Mouse (Mus musculus) embryonic facial prominence, embryonic 11.5 days (tissue): Measurements from ENCODE around the gene Prdm16. TPM values are rescaled to one million over a fixed set of nuclear protein-coding genes. Genes with fewer than 3 reads are reported as not detected.
A peak's percentile ranks its signal among the peaks of the same experiment; 100 is the strongest.

Source experiments
- ATAC-seq: fragments of 200-750 bp; cut with Nextera tagmentation; replicated peaks from 2 replicates; pipeline ENCODE4 v1.8.0; 2017; ENCODE audit warnings: low read depth; ENCODE audit not compliant: insufficient number of reproducible peaks, low FRiP score, low TSS enrichment
- DNase-seq: peaks from one replicate; pipeline ENCODE4 v3.0.0-alpha.2; 2015; ENCODE audit warnings: low spot score
- H3K27ac ChIP-seq: fragments of 300-500 bp; sonication (generic); replicated peaks from 2 replicates; pipeline ENCODE4 v1.5.1; 2014; ENCODE audit warnings: mild to moderate bottlenecking, low read depth, low read length, control low read depth
- H3K27me3 ChIP-seq: fragments of 300-500 bp; sonication (generic); 2 replicates; pipeline ENCODE4 v1.6.1; 2014; ENCODE audit warnings: mild to moderate bottlenecking, low read length, moderate library complexity, mixed read lengths; ENCODE audit not compliant: control insufficient read depth, insufficient read depth
- H3K36me3 ChIP-seq: fragments of 300-500 bp; sonication (generic); replicated peaks from 2 replicates; pipeline ENCODE4 v1.6.1; 2014; ENCODE audit warnings: low read depth, mild to moderate bottlenecking, low read length, moderate library complexity, mixed read lengths; ENCODE audit not compliant: control insufficient read depth, insufficient read depth
- H3K4me1 ChIP-seq: fragments of 300-500 bp; sonication (generic); 2 replicates; pipeline ENCODE4 v1.6.1; 2014; ENCODE audit warnings: low read length, mixed read lengths; ENCODE audit not compliant: control insufficient read depth, insufficient read depth
- H3K4me2 ChIP-seq: fragments of 300-500 bp; sonication (generic); 2 replicates; pipeline ENCODE4 v1.6.1; 2014; ENCODE audit warnings: low read depth, mild to moderate bottlenecking, control low read depth, low read length, moderate library complexity
- H3K4me3 ChIP-seq: fragments of 300-500 bp; sonication (generic); 2 replicates; pipeline ENCODE4 v1.5.1; 2014; ENCODE audit warnings: low read depth, low read length, control low read depth
- H3K9ac ChIP-seq: fragments of 300-500 bp; sonication (generic); replicated peaks from 2 replicates; pipeline ENCODE4 v1.6.1; 2014; ENCODE audit warnings: mild to moderate bottlenecking, control low read depth, low read length
- H3K9me3 ChIP-seq: fragments of 300-500 bp; sonication (generic); replicated peaks from 2 replicates; pipeline ENCODE4 v1.6.1; 2016; ENCODE audit warnings: mild to moderate bottlenecking, low read length, inconsistent platforms, mixed read lengths; ENCODE audit not compliant: control insufficient read depth
- WGBS: fragments of 180-500 bp; shearing (Covaris S2); extraction: QIAGEN DNeasy Blood & Tissue Kit; methylation state at CpG from one replicate; pipeline ENCODE4 v1.1.7; 2014; 5-methylcytosine and 5-hydroxymethylcytosine counted together
- polyA plus RNA-seq: library from polyadenylated mRNA; unstranded; fragments of >200 nt; fragmentation: Nextera tagmentation; extraction: Ambion mirVana; gene quantifications from 2 replicates; pipeline ENCODE4 v1.2.1, GENCODE M21; 2014

Prdm16 gene
- polyA plus RNA-seq, 1 experiment from 2014 or later = 22.3 TPM

DNA sequence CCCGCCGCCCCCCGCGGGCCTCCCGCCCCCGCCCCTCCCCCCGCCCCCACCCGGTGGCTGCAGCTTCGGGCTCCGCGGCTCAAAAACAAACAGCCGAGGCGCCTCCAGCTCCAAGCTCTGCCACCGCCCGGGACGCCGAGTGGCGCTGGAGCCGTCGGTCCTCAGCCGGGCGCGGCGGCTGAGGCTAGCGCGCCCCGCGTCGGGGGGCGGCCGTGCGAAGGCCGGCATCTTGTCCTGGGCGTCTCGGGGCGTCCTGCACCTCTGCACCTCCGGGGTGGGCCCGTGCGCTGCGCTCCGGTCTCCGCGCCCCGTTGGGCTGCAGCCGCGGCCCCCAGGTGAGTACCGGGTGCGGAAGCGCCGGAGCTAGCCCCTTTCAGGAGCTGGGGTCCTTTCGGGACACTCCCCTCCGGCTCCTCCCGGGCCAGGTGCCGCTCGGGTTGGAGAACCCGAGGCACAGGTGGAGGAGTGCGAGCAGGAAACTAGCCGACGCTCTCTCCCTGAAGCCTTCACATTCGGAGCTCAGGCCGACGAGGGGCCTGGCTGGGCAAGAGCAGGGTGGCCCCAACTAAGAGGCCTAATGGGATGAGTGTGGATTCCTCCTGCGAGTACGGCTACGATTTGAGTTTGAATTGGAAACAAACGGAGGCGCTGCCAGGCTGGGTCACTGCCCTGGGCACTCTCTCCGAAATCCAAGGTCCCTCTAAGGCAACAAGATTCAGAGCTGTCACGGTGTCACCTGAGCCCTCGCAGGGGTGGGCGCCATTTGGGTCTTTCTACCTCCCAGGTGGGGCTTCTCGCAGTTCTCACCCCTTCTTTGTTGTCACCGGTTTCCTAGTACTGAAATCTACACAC is 1.0 kb upstream of the Prdm16 start:
- Histone ChIP-seq H3K36me3 (no peaks in the 10 kb centered on the region), H3K27me3 (peaks cover 37% of the 10 kb centered on the region), H3K9me3 (no peaks in the 10 kb centered on the region), H3K4me3 (peak overlapping the region; percentile 79), H3K9ac (peak overlapping the region; percentile 94), H3K27ac (peak overlapping the region; percentile 97), H3K4me1 (peaks cover 19% of the 10 kb centered on the region), H3K4me2 (peak overlapping the region; percentile 96)
- WGBS = under 1% methylated on average over 49 of the region's 73 CpGs
- ATAC-seq (no peak), DNase-seq (peak; percentile 50)

DNA sequence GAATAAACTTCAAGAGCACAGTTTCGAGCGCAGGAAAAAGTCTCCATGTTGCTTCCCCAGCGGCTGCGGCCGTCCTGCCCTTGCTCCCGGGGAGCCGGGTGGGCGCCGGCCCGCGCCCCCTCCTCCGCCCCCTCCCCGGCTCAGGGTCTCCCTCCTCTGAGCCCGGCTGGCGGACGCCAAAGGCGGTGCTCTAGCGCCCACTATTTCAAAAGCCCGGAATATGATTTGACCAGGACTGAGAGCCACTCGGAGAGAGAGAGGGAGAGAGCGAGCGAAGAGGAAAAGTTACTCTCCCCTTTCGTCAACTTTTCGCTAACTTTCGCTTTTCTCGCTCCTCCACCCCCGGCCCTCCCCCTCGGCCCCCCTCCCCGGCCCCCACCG is 630 bp downstream of the Prdm16 start:
- Histone ChIP-seq H3K27me3 (peaks cover 34% of the 10 kb centered on the region), H3K27ac (peak overlapping the region; percentile 97), H3K4me3 (peak overlapping the region; percentile 79), H3K4me2 (peak overlapping the region; percentile 96), H3K9ac (peak overlapping the region; percentile 94), H3K9me3 (no peaks in the 10 kb centered on the region), H3K4me1 (peaks cover 8% of the 10 kb centered on the region), H3K36me3 (no peaks in the 10 kb centered on the region)
- DNase-seq (peak; percentile 89), ATAC-seq (peak; percentile 61)
- WGBS = 1% methylated on average over 28 of the region's 30 CpGs

DNA sequence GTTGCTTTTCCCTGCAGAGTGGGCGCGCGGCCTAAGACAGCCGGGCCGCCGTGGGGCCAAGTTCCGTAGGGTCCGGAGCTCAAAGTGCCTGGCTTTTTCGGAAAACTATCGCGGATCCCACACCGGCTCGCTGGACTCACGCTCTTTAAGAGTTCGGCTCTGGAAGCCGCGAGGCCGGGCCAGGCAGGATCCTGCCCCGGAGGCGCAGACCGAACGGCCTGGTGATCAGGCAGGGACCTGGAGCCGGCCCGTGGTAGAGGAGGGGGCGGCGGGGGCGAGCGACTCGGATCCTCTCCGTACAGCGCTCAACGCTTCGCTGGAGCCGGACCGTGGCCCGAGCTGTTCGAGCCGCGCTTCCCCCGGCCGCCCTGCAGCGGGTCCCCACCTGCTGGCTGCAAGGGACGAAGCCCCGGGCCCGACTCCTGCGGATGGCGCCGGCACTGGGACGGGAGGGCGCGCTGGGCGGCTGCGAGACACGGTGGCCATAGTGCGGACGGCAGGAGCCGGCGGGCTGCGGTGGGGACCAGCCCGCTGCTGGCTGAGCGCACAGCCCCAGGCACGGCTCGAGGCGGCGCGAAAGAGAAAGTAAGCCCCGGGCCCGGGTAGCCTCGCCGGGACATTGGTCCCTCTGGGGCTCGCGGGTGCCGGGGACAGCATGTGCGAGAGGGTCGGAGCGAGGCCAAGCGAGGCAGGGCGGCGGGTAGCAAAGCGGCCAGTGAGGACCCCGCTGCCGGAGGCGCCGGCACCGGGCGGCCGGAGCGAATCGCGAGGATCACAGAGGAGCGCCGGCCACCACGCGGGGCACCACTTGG is 1.2 kb downstream of the Prdm16 start:
- DNase-seq (peak; percentile 39), ATAC-seq (peak; percentile 31)
- peak overlapping the region; percentile 96 for H3K4me2 ChIP-seq
- H3K4me1 ChIP-seq = peaks cover 8% of the 10 kb centered on the region
- H3K9ac ChIP-seq = peak overlapping the region; percentile 94
- H3K36me3 ChIP-seq = no peaks in the 10 kb centered on the region
- H3K27ac ChIP-seq = peak overlapping the region; percentile 97
- H3K27me3 ChIP-seq = peaks cover 34% of the 10 kb centered on the region
- H3K9me3 ChIP-seq = no peaks in the 10 kb centered on the region
- peak overlapping the region; percentile 79 for H3K4me3 ChIP-seq
- under 1% methylated on average over 93 of the region's 94 CpGs for WGBS

DNA sequence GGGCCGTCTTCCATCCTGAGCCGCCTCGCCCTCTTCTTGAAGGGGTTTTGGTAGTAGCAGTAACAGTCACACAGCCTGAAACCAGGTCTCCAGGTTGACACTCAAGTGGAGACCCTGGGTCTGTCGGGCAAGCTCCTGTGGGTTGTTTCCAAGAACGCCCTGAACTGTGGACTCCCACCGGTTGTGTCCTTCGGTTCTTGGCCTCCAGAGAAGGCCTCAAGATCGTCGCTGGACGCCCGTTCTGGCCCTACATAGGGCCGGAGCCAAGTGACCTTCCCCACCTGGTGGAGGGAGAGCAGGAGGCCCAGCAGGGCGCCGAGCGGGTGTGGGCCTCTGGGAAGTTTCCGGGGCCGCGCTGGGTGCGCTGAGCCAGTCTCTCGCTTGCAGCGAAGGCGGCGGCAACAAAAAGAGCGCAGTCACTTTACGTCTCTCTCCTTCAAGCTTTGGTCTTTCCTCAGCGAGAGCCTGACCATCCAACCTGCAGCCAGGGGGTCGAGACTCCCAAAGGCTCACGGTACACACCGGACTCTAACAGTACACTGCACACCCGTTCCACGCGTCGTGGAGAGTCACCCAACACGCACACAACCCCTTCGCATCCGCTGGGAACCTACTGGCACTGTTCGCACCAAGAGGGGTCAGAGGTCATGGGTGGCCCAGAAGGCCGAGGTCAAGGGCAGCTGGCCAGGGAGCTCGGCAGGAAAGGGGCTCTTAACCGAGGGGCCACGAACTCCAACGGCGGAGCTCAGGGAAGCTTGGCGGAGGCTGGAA is 2.0 kb downstream of the Prdm16 start:
- peak overlapping the region; percentile 94 for H3K9ac ChIP-seq
- peak overlapping the region; percentile 96 for H3K4me2 ChIP-seq
- 6% methylated on average over 44 of the region's 44 CpGs for WGBS
- H3K4me1 ChIP-seq = peaks cover 8% of the 10 kb centered on the region
- H3K27me3 ChIP-seq = peaks cover 27% of the 10 kb centered on the region
- H3K27ac ChIP-seq = peak overlapping the region; percentile 97
- H3K4me3 ChIP-seq = peak overlapping the region; percentile 79
- DNase-seq (no peak), ATAC-seq (no peak)
- H3K9me3 ChIP-seq = no peaks in the 10 kb centered on the region
- H3K36me3 ChIP-seq = no peaks in the 10 kb centered on the region

DNA sequence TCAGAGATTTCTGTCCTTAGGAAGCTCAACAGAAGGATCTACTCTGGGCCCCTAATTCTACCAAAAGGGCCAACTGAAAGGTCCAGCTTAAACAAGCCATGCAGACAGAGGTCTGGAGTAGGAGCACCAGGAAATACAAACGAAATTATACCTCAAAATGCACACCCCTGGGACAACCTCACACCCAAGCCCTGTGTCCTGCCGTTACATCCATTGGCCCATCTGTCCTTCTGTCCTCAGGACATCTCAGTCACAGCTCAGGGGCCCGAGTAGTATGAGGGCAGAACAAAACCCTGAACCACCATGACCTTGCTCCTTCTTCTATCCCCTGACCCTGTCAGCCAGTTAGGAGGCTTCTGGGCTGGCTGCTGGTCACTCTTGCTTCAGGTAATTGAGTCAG is 2.7 kb downstream of the Prdm16 start:
- H3K4me1 ChIP-seq = peaks cover 8% of the 10 kb centered on the region

DNA sequence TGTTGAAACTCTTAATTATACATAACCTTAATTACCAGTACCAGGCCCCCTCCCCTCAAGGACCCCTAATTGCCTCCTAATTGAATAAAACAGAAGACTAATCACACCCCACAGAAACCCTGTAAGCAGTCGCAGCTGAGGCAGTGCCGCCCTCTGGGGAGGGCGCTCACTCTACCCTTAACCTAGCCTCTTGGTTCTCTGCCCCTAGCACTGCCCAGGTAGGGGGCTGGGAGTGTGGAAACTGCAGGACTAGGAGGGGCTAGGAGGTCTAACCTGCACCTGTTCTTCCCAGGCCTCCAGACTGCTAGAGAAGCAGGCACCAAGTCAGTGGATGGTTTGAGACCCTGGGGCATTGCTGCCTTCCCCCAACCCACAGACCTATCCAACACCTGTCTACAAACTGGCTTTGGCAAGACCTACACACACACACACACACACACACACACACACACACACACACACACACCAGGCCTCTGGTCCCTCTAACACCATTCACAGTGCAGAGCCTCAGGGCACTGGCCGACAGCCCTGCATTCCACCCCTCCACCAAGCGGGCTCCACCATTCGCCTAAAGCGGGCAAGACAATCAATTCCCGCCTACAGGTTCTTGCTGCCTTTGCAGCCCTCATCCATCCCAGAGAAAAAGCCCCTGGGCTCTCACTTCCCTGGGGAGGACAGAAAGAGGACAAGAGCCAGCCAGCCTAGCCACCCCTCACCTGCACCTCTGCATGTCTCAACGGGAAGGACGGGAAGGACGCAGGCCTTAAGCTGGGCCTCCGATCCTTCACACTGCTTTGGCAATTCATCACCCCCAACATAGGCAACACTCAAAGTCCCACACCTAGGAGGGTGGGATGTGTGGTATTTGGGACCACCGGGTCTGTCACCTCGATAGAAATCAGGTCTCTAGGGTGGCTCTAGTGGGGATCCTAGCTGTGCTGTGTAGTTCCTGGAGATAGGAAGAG is 3.6 kb downstream of the Prdm16 start:
- Histone ChIP-seq H3K9me3 (no peaks in the 10 kb centered on the region), H3K4me2 (peak overlapping the region; percentile 96), H3K9ac (peak overlapping the region; percentile 94), H3K27me3 (peaks cover 14% of the 10 kb centered on the region), H3K36me3 (no peaks in the 10 kb centered on the region), H3K4me1 (peaks cover 8% of the 10 kb centered on the region), H3K27ac (0 out of 2 replicates have a peak overlapping the region, but pooled peaks have one; percentile 24), H3K4me3 (peak overlapping the region; percentile 79)
- DNase-seq = no peak
- whole genome bisulfite sequencing = 23% methylated on average over 14 of the region's 14 CpGs
- no peak for ATAC-seq

More for the DNA sequence above, 2.7 kb downstream of the Prdm16 start:
- no peak for DNase-seq
- ATAC-seq = no peak
- 30% methylated on average over 3 of the region's 3 CpGs for WGBS
- Histone ChIP-seq H3K27ac (no peak overlapping the region), H3K4me3 (peak overlapping the region; percentile 79), H3K36me3 (no peaks in the 10 kb centered on the region), H3K9me3 (no peaks in the 10 kb centered on the region), H3K9ac (peak overlapping the region; percentile 94), H3K4me2 (peak overlapping the region; percentile 96), H3K27me3 (peaks cover 21% of the 10 kb centered on the region)

DNA sequence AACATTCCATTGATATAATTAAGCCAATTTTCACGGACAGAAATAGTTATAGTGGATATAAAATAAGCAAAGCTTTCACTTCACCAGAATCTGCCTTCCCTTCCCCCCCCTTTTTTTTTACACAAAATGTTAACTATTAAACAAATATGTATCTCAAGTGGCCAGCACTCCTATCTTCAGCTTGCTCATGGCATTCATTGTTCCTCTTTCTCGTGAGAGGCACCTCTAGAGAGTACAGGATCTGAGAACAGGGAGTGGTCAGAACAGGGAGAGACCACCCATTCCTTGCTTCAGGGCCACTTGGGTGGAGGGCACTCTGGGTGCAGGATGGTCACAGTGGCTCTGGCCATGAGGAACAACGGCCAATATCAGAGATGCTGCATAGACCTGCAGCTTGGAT is 5.9 kb downstream of the Prdm16 start:
- WGBS = 54% methylated on average over 3 of the region's 3 CpGs
- Histone ChIP-seq H3K4me2 (peak overlapping the region; percentile 21), H3K36me3 (no peaks in the 10 kb centered on the region), H3K9ac (no peak overlapping the region), H3K4me3 (no peak overlapping the region), H3K27ac (no peak overlapping the region), H3K27me3 (peaks cover 7% of the 10 kb centered on the region; the same call in 1 of the 2 replicates), H3K9me3 (no peaks in the 10 kb centered on the region), H3K4me1 (peaks cover 6% of the 10 kb centered on the region)
- no peak for ATAC-seq
- no peak for DNase-seq
